9 mouse cellular contexts compared by ENCODE assay signal in the genomic region with DNA sequence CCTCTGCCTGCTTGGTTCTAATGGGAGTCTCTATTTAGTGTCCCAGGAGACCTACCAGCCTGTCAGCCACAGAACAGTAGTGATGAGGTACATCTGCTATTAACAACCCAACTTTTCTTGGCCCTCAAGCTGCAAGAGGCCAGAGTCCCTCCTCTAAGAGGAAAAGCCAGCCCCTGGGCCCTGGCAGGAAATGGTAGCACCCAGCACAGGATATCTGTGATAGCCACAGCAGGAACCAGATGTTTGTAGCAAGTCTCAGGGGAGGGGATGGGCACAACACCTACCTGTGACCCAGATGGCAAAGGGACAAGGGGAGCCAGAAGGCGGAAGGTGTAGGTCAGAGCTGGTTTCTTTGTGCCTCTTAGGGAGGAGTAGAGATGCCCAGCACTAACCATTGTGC. TPM values are rescaled to one million over a fixed set of nuclear protein-coding genes. Genes with fewer than 3 reads are reported as not detected.
A peak's percentile ranks its signal among the peaks of the same experiment; 100 is the strongest.
DNase-seq lines count a peak whose midpoint lies in the region; ATAC-seq and TF ChIP-seq lines count a peak whose summit lies in the region.
"Had no signal": no experiment of that assay in that cellular context is flagged by ENCODE, and none has a peak within 500 bp of the region (broad histone marks: within the 10 kb centered on the region; RNA-seq: fewer than 3 reads in every experiment).

No protein-coding gene starts in this region.

- ATAC-seq in heart, postnatal 0 days (ENCODE audit: insufficient read depth, low read depth) = peak; percentile 32
- peak; percentile 60 for ATAC-seq in liver, postnatal 0 days

- no peak for TF ChIP-seq POLR2A in thymus, adult 2 months (IDR thresholded peaks at IDR 0.05; ENCODE audit: control insufficient read depth, extremely low read depth, insufficient read depth, low read length, poor library complexity)

- no peaks in the 10 kb centered on the region for H3K9me3 ChIP-seq in heart, postnatal 0 days (replicated peaks; ENCODE audit: control insufficient read depth, low read length)
- H3K9me3 ChIP-seq in liver, postnatal 0 days (ENCODE audit: low read length) = no peaks in the 10 kb centered on the region

- no peaks in the 10 kb centered on the region for H3K36me3 ChIP-seq in thymus, adult 2 months (ENCODE audit: control insufficient read depth, insufficient read depth, low read length)
- no peaks in the 10 kb centered on the region for H3K36me3 ChIP-seq in heart, postnatal 0 days (replicated peaks; ENCODE audit: control insufficient read depth, insufficient read depth, low read length)
- no peaks in the 10 kb centered on the region for H3K36me3 ChIP-seq in liver, postnatal 0 days (replicated peaks; ENCODE audit: insufficient read depth, low read length)

- H3K4me2 ChIP-seq in heart, postnatal 0 days (ENCODE audit: low read depth, low read length) = no peak overlapping the region
- no peak overlapping the region for H3K4me2 ChIP-seq in liver, postnatal 0 days (ENCODE audit: low read depth, low read length)

- peaks cover 36% of the 10 kb centered on the region for H3K4me1 ChIP-seq in thymus, adult 2 months (replicated peaks; ENCODE audit: control insufficient read depth, insufficient read depth, low read length)
- H3K4me1 ChIP-seq in heart, postnatal 0 days (ENCODE audit: control insufficient read depth, insufficient read depth) = peaks cover 29% of the 10 kb centered on the region
- H3K4me1 ChIP-seq in liver, postnatal 0 days (ENCODE audit: insufficient read depth) = peaks cover 35% of the 10 kb centered on the region

- no peak for TF ChIP-seq EP300 in heart, postnatal 0 days (IDR thresholded peaks at IDR 0.05; ENCODE audit: low read depth)
- TF ChIP-seq EP300 in liver, postnatal 0 days (IDR thresholded peaks at IDR 0.05; ENCODE audit: low read depth) = no peak

- TF ChIP-seq CTCF in thymus, adult 2 months (IDR thresholded peaks at IDR 0.05; ENCODE audit: borderline replicate concordance, control insufficient read depth, extremely low read depth, insufficient read depth, low read length, poor library complexity) = no peak
- TF ChIP-seq CTCF in heart, postnatal 0 days (IDR thresholded peaks at IDR 0.05; ENCODE audit: low read depth) = no peak
- TF ChIP-seq CTCF in liver, postnatal 0 days (IDR thresholded peaks at IDR 0.05; ENCODE audit: low read depth) = no peak

- WGBS in thymus, adult 2 months = 56% methylated on average over 1 of the region's 1 CpGs
- 94% methylated on average over 1 of the region's 1 CpGs for WGBS in heart, postnatal 0 days
- 38% methylated on average over 1 of the region's 1 CpGs for WGBS in liver, postnatal 0 days (ENCODE audit: insufficient replicate concordance)

- H3K9ac ChIP-seq in heart, postnatal 0 days (replicated peaks; ENCODE audit: low read depth, low read length) = no peak overlapping the region
- no peak overlapping the region for H3K9ac ChIP-seq in liver, postnatal 0 days (replicated peaks)

- no peak overlapping the region for H3K4me3 ChIP-seq in thymus, adult 2 months (ENCODE audit: control insufficient read depth, insufficient read depth, low read length)
- no peak overlapping the region for H3K4me3 ChIP-seq in heart, postnatal 0 days (ENCODE audit: low read depth, low read length)
- H3K4me3 ChIP-seq in liver, postnatal 0 days (ENCODE audit: low read depth, low read length) = no peak overlapping the region

- peak; percentile 13 for DNase-seq in thymus, adult 2 months
- no peak for DNase-seq in thymus, postnatal 10 days (ENCODE audit: low spot score in 2 of 2)
- no peak for DNase-seq in heart, postnatal 0 days (ENCODE audit: low spot score)
- no peak for DNase-seq in liver, postnatal 0 days
- peak; percentile 28 for DNase-seq in thymus, postnatal 25 days
- DNase-seq in c-Kit-positive CD71-positive TER-119-positive erythroid progenitor cells, embryonic 14.5 days (ENCODE audit: low spot score) = no peak
- DNase-seq in layer of hippocampus, postnatal 36 days = no peak
- no peak for DNase-seq in embryo, embryonic 9.5 days (ENCODE audit: extremely low spot score)
- DNase-seq: midbrain, embryonic 14.5 days had no signal

- no peaks in the 10 kb centered on the region for H3K27me3 ChIP-seq in thymus, adult 2 months (ENCODE audit: control insufficient read depth, insufficient read depth, low read length)
- no peaks in the 10 kb centered on the region for H3K27me3 ChIP-seq in heart, postnatal 0 days (ENCODE audit: control insufficient read depth, insufficient read depth, low read length)
- H3K27me3 ChIP-seq in liver, postnatal 0 days (ENCODE audit: insufficient read depth, low read length) = no peaks in the 10 kb centered on the region

- H3K27ac ChIP-seq in thymus, adult 2 months (ENCODE audit: control insufficient read depth, insufficient read depth, low read length) = no peak overlapping the region; the same call in 1 of the 2 replicates
- peak overlapping the region; percentile 83 for H3K27ac ChIP-seq in heart, postnatal 0 days (ENCODE audit: low read depth)
- H3K27ac ChIP-seq in liver, postnatal 0 days (ENCODE audit: low read depth) = peak overlapping the region; percentile 72

RNA-seq across cellular contexts. Expression of gene Lax1, which starts 5.0 kb away (rescaled TPM):
- polyA plus RNA-seq in thymus, adult 2 months (2012; rRNA removed) = 19.3 and 21.9 TPM in 2 replicates
- 0.15 and 0.35 TPM in 2 replicates for total RNA-seq in heart, postnatal 0 days (2014; rRNA removed; ENCODE audit: low replicate concordance)
- 0.10 and 0.15 TPM in 2 replicates for polyA plus RNA-seq in heart, postnatal 0 days (2015; fragmentation: Nextera tagmentation; extraction: Ambion mirVana)
- 0.66 and 1.1 TPM in 2 replicates for polyA plus RNA-seq in liver, postnatal 0 days (2015; fragmentation: Nextera tagmentation; extraction: Ambion mirVana)
- total RNA-seq in layer of hippocampus, postnatal 36 days (2021) = not detected
- polyA plus RNA-seq: midbrain, embryonic 14.5 days had no signal

RNA-seq across cellular contexts. Expression of gene Gm38394, which starts 33.8 kb away (rescaled TPM):
- polyA plus RNA-seq in thymus, adult 2 months (2012; rRNA removed) = 5.8 and 5.9 TPM in 2 replicates
- 2.6 and 8.6 TPM in 2 replicates for total RNA-seq in heart, postnatal 0 days (2014; rRNA removed; ENCODE audit: low replicate concordance)
- 2.0 and 2.1 TPM in 2 replicates for polyA plus RNA-seq in heart, postnatal 0 days (2015; fragmentation: Nextera tagmentation; extraction: Ambion mirVana)
- polyA plus RNA-seq in liver, postnatal 0 days (2015; fragmentation: Nextera tagmentation; extraction: Ambion mirVana) = 1.0 and 1.3 TPM in 2 replicates
- 10 to 100 TPM; 28.2 to 29.1 TPM for total RNA-seq in layer of hippocampus, postnatal 36 days (2021)

RNA-seq across cellular contexts. Expression of gene Zbed6, which starts 34.2 kb away (rescaled TPM):
- polyA plus RNA-seq in thymus, adult 2 months (2012; rRNA removed) = 4.1 and 5.3 TPM in 2 replicates
- 7.3 and 18.8 TPM in 2 replicates for total RNA-seq in heart, postnatal 0 days (2014; rRNA removed; ENCODE audit: low replicate concordance)
- not detected in 2 replicates for polyA plus RNA-seq in heart, postnatal 0 days (2015; fragmentation: Nextera tagmentation; extraction: Ambion mirVana)
- polyA plus RNA-seq in liver, postnatal 0 days (2015; fragmentation: Nextera tagmentation; extraction: Ambion mirVana) = 0.08 and 0.09 TPM in 2 replicates
- total RNA-seq in layer of hippocampus, postnatal 36 days (2021) = 10 to 100 TPM in 1 of 2 experiments, 1 to 10 TPM in 1; 7.9 to 11.5 TPM
- polyA plus RNA-seq: midbrain, embryonic 14.5 days had no signal

Comparison
In these comparisons a context has a peak if more than half of its experiments do, and no peak if none do; other contexts are left out.
1. DNase-seq: peak in thymus, adult 2 months (single experiment) and thymus, postnatal 25 days (single experiment); none in thymus, postnatal 10 days (0 of 2), heart, postnatal 0 days (single experiment), liver, postnatal 0 days (single experiment), c-Kit-positive CD71-positive TER-119-positive erythroid progenitor cells, embryonic 14.5 days (single experiment), layer of hippocampus, postnatal 36 days (0 of 2) and embryo, embryonic 9.5 days (single experiment).